Mouse (Mus musculus) retina, postnatal 1 day (tissue): Measurements from ENCODE around the gene Aspn.
A peak's percentile ranks its signal among the peaks of the same experiment; 100 is the strongest.

Experiments used
- DNase-seq: peaks from one replicate; pipeline ENCODE4 v3.0.0-alpha.2; 2012

Aspn gene

GRCm38 (mm10) chr13:49544279-49544678, at the start of gene Aspn:
TSS of gene Aspn (plus strand) at chr13:49544443.
- no peak for DNase-seq

- DNase-seq = no peak
Measured at GRCm38 (mm10) chr13:49504510-49504909, 39.7 kb upstream of the Aspn start, which contains the start of gene Ecm2. TSS of gene Ecm2 (plus strand) at chr13:49504810.

GRCm38 (mm10) chr13:49505776-49506175, 38.5 kb upstream of the Aspn start:
- no peak for DNase-seq

GRCm38 (mm10) chr13:49507176-49507575, 37.1 kb upstream of the Aspn start:
- no peak for DNase-seq

- peak; percentile 67 for DNase-seq
Measured at GRCm38 (mm10) chr13:49518761-49519160, 25.5 kb upstream of the Aspn start.

- no peak for DNase-seq
Measured at GRCm38 (mm10) chr13:49526235-49526634, 18.0 kb upstream of the Aspn start.

GRCm38 (mm10) chr13:49530636-49531035, 13.6 kb upstream of the Aspn start:
- no peak for DNase-seq

- DNase-seq = no peak
Measured at GRCm38 (mm10) chr13:49536946-49537345, 7.3 kb upstream of the Aspn start.

- DNase-seq = no peak
Measured at GRCm38 (mm10) chr13:49538693-49539092, 5.5 kb upstream of the Aspn start.

- no peak for DNase-seq
Measured at GRCm38 (mm10) chr13:49545646-49546045, 1.4 kb downstream of the Aspn start.

- DNase-seq = no peak
Measured at GRCm38 (mm10) chr13:49546517-49546916, 2.3 kb downstream of the Aspn start.

GRCm38 (mm10) chr13:49547563-49548150, 3.4 kb downstream of the Aspn start:
- DNase-seq = no peak

GRCm38 (mm10) chr13:49549616-49550015, 5.4 kb downstream of the Aspn start:
- no peak for DNase-seq

- no peak for DNase-seq
Measured at GRCm38 (mm10) chr13:49554519-49554918, 10.3 kb downstream of the Aspn start.

GRCm38 (mm10) chr13:49556203-49556602, 12.0 kb downstream of the Aspn start:
- no peak for DNase-seq

GRCm38 (mm10) chr13:49556924-49557323, 12.7 kb downstream of the Aspn start:
- DNase-seq = no peak

- DNase-seq = peak; percentile 27
Measured at GRCm38 (mm10) chr13:49559185-49559584, 14.9 kb downstream of the Aspn start.

GRCm38 (mm10) chr13:49560886-49561285, 16.6 kb downstream of the Aspn start:
- no peak for DNase-seq

- no peak for DNase-seq
Measured at GRCm38 (mm10) chr13:49564347-49564746, 20.1 kb downstream of the Aspn start.

- DNase-seq = peak; percentile 9
Measured at GRCm38 (mm10) chr13:49570371-49570770, 26.1 kb downstream of the Aspn start.

- DNase-seq = no peak
Measured at GRCm38 (mm10) chr13:49571418-49571817, 27.2 kb downstream of the Aspn start.

GRCm38 (mm10) chr13:49581541-49582530, 37.6 kb downstream of the Aspn start, which contains the start of gene Omd:
TSS of gene Omd (plus strand) at chr13:49582462.
- DNase-seq = no peak

- DNase-seq = no peak
Measured at GRCm38 (mm10) chr13:49583859-49584258, 39.6 kb downstream of the Aspn start.
